Mouse (Mus musculus) liver, adult 2 months (tissue): ENCODE data around the gene Miga2.

ENCODE experiments used
- CTCF ChIP-seq: fragments of 200-500 bp; IDR thresholded peaks from 2 replicates; pipeline ENCODE4 v1.5.1; 2011; ENCODE audit warnings: low read depth, low read length, control low read depth
- POLR2A ChIP-seq: fragments of 200-500 bp; IDR thresholded peaks from 2 replicates; pipeline ENCODE4 v1.6.1; 2011; ENCODE audit warnings: low read length, control low read depth; ENCODE audit not compliant: insufficient read depth; ENCODE audit errors: extremely low read depth

- no peak for TF ChIP-seq POLR2A
- TF ChIP-seq CTCF: no peak
Measured at GRCm38 (mm10) chr2:30355861-30356260, 8.2 kb upstream of the Miga2 start.
